Mouse (Mus musculus) retina, postnatal 7 days (tissue): ENCODE measurements around the gene Mat2a.

Source experiments
- DNase-seq: peaks from one replicate; pipeline ENCODE4 v3.0.0-alpha.2; 2012; ENCODE audit warnings: low read depth, low spot score

The Mat2a gene

DNA sequence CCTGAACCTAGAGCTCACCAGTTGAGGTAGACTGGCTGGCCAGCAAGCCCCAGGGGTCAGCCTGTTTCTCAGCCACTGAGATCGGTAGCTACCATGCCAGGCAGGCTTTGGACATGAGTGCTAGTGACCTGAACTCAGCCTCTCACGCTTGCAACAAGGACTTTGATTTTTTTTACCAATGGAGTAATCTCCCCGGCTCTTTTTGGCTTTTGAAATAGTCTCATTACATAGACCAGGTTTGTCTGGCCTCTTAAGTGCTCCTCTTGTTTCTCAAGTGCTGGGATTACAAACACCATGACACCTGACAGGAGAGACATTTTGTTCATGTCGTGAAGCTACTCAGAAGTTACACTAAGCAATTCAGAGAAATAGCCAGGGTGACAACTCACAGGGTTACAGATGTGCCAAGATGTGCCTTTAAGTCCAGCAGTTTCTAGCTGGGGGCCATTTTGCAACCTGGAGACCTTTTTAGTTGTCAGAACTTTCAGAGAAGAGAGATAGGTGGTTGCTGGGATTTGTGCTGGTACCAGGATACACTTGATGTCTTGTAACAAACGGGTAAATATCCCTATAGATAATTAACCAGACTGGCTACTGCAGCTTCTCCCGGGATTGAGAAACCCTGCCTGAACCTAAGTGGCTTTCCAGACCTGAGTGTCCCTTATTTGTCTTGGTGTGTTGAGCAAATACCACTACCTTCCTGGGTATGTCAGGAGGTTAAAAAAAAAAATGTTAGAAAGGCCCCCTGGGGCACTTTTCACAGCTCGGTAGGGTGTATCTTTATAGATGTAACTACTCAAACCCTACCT lies 23.2 kb downstream of the Mat2a start:
- no peak for DNase-seq

DNA sequence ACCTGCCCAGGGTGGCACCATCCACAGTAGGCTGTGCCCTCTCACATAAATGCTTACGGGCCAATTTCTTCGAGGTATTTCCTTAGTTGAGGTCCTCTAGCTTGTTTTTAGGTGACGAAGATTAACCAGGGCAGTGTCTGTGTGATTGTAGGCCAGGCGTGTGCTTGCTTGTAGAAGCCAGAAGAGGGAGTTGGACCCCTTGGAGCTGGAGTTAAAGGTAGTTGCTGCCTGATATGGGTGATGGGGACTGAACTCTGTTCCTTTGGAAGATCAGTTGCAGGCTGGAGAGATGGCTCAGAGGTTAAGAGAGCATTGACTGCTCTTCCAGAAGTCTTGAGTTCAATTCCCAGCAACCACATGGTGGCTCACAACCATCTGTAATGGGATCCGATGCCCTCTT lies 24.2 kb downstream of the Mat2a start:
- no peak for DNase-seq

DNA sequence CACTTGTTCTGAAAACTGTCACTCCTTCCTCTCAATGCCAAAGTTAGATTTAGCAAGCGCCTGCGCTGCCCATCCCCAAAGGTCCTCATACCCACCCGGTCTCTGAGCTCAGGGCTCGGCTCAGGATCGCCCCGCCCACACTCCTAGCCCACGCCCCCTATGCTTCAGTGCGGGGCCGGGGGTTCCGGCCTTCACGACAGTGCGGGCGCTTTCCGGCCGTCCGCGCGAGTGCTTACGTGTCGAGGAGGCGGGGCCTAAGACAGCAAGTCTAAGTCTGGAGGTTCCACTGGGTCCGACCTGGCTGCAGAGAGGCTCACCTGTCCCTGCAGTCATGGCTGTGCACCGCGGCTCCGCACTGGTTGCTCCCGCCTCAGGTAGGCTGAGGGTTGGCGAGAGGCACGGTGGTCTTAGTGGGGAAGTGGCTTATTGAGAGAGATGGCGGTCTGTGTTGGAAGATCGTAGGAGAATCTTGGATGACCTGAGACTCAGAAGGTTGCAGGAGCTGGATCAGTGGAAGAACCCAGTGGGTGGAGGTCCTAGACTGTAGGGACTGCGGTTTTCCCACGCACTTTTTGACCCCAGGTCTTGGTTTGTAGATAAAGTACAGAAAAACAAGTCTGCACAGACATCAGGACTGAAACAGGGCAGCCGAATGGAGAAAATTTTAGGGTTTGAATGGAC lies 25.1 kb downstream of the Mat2a start, which contains the start of gene Ggcx:
Gene Ggcx (plus strand): TSS at position 233 of the 681 bp plus-strand sequence.
- DNase-seq, result peak; percentile 89

DNA sequence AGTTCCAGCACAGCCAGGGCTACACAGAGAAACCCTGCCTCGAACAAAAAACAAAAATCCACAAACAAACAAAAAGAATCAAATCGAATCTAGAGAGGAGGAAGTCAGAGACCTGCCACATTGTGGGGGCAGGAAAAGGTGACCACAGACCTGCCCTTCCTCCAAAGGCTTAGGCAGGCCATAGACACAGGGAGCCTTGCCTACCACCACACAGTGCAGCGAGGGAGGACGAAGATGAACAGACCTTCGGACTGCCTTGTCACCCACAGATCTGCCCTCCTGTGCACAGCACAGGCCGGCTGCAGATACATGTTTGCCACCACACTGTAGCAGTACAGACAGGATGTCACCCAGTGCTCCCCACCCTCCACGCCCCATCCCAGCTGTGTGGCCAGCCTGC lies 28.8 kb downstream of the Mat2a start:
- DNase-seq, result no peak

DNA sequence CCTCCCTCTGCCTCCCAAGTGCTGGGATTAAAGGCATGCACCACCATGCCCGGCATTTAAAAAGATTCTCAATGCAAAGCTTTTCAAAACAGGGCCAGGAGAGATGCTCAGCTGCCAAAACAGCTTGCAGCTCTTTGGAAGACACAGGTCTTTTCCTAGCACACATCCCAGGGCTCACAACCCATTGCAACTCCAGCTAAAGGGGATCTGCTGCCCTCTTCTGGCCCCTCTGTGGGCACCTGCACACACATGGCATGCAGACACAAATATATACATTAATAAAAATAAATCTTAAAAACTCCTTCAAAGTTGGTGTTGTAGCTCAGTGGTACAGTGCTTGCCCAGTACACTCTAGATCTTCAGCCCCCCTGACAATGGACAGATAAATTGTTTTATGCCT lies 29.4 kb downstream of the Mat2a start:
- no peak for DNase-seq

DNA sequence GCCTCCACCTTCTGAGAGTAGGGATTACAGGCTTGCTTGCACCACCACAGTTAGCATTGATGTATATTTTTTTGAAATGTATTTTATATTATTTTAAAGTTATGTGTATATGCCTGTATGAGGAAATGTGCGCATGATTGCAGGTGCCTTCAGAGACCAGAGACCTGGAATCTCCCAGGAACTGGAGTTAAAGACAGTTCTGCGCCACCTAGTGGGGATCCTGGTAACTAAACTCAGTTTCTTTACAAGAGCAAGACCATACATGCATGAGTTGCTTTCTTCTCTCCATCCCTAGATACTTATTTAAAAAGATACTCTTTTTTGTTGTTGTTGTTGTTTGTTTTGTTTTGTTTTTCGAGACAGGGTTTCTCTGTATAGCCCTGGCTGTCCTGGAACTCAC lies 29.8 kb downstream of the Mat2a start:
- peak; percentile 54 for DNase-seq

DNA sequence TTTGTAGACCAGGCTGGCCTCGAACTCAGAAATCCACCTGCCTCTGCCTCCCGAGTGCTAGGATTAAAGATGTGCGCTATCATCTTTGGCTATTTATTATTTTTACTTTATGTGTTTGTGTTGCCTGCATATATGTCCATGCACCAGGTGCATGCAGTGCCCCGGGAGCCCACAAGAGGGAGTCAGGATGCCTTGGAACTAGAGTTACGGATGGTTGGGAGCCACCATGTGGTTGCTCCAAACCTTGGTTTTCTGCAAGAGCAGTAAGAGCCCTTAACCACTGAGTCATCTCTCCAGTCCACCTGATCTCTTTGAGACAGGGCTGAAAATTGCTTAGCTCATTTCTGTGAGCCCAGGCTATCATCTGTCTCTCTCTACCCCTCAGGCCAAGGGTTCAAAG lies 32.2 kb downstream of the Mat2a start:
- DNase-seq, result peak; percentile 79

DNA sequence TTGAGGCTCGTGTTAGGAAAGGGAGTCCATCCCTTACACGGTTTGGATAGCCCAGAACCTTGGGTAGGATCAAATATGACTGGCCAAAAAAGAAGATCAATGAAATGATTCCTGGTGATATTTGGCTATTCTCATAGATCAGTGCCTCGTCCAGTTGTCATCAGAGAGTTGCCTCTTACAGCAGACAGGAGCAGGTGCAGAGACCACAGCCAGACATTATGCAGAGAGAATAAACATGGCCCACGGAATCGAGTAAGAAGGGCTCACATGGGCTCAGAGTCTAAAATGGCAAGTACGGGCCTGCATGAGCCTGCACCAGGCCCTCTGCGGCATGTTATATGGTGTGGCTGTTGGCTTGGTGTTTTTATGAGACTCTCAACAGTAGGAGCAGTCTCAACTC lies 34.0 kb downstream of the Mat2a start:
- no peak for DNase-seq

DNA sequence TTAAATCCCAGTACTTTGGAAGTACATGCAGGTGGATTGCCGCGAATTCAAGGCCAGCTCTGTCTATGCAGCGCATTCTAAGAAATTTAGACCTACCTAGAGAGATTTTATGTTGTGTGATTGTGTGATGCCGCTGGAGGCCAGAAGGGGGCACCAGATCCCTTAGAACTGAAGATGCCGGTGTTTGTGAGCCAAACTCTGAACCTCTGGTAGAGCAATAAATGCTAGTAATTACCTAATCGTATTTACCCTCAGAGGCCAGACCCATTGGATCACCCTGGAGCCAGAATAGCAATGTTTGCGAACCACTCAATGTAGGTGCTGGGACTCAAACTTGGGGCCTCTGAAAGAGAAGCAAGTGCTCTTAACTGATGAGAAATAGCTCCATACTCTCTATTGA lies 37.5 kb downstream of the Mat2a start:
- peak; percentile 33 for DNase-seq

DNA sequence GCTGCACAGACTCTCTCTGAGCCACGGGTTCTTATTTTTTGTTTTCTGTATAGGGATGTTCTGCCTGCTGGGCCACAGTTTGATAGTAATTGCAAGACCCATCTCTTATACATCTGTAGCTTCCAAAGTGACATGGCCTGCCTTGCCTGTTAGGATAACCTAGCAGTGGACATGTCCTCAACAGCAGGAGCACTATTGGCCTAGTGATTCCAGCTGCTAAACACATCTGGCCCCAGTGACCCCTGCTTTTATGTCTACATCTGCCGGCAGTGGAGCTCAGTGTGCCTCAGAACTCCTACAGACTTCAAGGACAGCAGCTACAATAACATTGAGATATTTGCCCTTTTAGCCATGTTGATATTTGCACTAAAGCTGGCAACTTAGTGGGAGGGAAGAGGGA lies 39.4 kb downstream of the Mat2a start:
- no peak for DNase-seq

DNA sequence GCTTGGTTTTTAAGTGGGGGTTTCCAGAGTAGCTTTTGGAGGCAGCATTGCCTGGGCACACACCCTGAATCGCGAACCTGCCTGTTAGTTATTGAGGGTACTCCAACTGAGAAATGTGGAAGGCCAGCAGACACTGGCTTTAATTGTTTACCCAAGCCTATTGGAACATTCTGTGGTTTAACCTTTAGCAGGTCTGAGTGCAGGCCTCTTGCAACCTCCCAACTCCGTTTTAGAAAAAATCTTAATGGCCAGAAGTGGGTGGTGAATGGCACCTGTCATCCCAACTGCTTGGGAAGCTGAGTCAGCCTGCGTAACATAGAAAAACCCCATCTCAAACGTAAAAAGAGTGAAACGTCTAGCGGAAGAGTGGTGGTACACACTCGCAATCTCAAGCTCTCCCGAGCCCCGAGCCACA lies 42.5 kb downstream of the Mat2a start:
- DNase-seq, result no peak

DNA sequence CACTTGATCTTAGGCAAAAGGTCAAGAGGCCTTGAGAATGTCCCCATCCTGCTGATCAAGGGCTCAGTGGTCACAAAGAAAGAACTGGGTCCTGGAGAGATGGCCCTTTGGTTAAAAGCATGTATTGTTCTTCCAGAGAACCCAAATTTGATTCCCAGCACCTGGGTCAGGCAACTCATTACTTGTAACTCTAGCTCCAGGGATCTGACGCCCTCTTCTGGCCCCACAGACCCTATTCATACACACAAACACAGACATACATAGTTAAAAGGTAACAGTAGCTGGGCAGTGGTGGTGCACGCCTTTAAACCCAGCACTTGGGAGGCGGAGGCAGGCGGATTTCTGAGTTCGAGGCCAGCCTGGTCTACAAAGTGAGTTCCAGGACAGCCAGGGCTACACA lies 47.0 kb downstream of the Mat2a start:
- no peak for DNase-seq

DNA sequence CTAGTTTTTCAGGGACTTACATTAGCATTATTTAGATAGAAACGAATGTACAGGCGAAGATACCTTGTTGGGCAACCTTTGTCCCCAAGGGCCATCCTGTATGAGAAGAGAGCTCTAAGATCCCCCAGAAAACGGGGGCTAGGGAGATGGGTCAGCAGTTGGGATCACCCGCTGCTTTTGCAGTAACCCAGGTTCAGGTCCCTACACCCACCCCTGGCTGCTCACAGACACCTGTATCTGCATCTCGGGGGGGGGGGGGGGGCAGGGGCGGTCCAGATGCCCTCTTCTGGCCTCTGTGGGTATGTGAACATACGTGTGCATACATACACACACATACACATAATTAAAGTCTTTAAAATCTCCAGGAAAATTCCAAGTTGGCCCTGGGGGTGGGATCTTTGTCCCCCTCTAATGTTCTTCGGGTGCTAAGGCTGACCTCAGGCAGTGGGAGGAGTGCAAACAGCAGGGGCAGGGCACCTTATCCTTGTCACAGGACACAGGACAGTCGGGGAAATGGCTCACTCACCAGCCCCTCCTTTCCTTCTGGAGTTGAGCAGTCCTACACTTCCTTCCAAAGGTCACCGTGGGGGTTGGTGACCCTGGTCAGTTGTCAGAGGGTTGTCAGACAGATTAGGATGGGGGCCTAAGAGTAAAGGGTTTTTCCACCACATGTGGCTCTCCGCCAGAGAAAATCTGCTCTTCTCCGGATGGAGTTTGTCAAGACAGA lies 48.4 kb downstream of the Mat2a start:
- no peak for DNase-seq

DNA sequence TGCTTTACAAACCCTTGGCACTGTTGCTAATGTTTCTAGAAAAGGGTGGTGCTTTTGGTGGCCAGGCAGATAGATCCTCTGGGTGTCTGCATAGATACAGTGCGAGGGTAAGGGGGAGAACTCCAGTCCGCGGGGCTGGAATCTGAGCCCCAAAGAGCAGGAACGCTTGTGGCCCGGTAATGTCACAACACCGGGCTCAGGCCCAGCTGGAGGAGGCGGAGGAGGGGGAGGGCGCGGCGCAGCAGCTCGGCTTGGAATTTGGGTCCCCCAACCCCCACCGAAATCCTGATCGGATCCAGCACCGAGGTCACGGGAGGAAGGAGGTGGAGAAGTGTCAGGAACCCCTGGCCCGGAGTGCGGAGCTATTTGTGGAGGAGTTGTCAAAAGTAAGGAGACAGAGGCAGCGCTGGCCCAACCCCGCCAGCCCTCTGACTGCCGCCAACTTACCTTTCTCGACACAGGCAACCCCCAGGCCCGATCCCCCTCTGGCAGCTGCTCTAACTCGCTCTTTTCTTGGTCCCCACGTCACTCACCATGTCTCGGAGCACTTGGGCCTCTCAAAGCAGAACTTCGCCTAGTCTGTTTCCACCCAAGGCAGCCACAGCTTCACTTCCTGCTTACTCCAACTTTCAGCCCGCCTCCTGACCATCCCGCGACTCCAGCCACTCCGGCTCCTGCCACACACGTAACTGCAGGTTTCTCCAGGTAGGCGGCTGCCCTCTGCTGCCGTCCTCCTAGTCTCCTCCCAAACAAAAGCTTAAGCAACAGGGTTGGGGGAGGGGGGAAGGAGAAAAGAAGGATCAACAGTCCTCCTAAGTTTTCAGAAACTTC lies 49.2 kb downstream of the Mat2a start, which contains the start of gene Vamp8:
Gene Vamp8 (minus strand): TSS at position 763 of the 831 bp plus-strand sequence.
- no peak for DNase-seq

DNA sequence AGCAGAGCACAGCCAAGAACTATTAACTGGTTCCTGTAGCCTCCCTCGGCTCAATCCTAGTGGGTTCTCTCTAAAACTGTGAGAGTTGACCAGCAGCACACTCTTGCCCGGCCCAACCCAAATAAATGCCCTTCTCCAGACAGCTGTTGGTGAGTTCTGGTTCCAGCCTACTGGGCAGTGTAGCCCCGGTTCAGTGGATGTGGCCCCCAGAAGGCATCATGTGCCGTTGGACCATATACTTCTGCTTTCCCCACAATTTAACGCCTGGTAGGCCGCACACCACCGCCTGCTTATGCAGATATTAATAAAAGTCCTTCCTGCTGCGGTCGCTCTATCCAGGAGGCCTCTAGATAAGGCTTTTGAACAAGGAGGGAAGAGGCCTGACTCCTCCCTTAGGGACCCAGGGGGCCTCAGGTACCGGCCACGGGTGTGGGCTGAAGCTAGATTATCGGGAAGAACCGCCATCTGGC lies 49.9 kb downstream of the Mat2a start:
- no peak for DNase-seq

DNA sequence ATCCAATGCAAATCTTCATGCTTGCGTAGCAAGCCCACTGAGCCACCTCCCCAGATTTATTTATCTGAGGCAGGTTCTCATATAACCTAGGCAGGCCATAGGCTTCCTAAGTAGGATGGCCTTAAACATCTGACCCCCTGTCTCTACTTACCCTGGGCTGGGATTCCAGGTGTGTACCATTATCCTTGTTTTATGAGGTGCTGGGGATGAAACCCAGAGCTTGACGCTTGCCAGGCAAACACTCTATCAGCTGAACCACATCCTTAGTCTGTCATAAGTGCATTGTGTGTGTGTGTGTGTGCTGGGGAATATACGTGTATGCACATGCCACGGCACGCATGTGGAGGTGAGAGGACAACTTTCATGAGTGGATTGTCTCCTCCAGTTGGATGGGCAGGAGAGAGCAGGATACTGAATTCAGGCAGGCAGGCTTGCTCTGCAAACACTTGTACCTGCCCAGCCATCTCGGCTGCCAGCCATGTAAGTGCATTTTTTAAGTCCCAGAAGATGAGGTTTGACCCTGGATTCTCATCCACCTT lies 50.5 kb downstream of the Mat2a start:
- DNase-seq, result no peak

DNA sequence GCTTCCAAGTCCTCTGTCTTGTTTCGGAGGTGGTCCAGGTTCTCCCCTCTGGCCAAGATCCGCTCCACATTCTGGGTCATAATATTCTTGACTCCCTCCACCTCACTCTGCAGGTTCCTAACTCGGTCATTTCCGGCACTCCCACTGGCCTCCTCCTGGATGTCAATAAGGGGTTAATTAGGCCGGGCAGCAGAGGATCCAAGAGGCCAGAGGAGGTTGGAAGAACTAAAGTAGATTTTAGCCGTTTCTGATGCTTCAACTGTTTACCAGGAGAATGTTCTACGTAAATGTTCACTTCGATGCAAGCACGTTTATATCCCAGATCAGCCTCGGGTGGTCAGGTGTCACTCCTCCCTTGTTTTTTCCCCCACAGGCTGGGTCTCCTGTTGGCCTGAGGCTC lies 51.1 kb downstream of the Mat2a start:
- DNase-seq, result no peak

DNA sequence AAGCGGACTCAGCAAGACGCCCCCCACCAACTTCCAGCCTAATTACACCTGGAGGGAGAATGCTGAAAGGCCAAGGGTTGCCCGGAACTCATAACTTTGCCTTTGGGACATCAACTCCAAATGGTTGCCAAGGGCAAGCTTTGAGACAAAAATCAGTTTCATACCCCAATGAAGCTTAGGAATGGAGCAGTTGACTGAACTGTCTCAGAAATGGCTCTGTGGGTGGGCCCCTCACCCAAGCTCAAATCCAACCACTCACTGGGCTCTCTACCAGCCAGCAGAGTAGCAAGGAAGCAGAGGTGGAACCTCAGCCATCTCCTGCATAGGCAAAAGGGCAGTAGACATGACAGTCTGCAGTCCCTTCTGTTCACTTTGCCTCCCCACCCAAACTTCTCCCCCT lies 51.5 kb downstream of the Mat2a start:
- DNase-seq, result no peak

DNA sequence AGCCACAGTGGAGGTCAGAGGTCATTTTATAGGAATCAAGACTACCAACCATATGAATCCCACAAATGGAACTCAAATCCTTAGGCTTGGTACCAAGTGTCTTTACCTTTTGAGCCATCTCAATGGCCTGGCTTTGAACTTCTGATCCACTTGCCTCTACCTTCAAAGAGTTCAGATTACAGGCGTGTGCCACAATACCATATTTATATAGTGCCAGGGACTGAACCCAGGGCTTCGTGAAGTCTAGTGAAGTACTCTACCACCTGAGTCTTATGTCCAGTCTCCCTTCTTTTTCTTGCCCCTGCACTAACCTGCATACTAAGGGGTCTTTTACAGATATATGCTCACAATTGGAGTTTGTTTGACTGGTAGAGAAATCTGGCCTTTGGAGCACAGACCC lies 52.8 kb downstream of the Mat2a start:
- DNase-seq, result no peak

DNA sequence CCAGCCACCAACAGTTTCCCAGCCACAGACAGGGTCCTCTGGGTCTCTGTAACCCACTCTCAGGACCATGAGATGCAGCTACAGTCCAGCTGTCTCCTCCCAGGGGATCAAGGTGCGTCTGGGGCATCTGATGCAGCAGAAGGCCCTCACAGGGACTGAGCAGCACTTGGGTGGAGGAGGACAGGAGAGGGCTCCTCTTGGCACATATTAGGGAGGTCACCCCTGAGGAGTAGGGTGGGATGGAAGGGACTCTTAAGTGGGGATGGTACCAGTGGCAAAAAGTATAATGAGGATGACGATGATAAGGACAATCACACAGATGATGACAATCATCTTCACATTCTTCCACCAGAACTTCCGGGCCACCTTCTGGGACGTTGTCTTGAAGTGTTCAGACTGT lies 54.1 kb downstream of the Mat2a start:
- DNase-seq, result no peak

DNA sequence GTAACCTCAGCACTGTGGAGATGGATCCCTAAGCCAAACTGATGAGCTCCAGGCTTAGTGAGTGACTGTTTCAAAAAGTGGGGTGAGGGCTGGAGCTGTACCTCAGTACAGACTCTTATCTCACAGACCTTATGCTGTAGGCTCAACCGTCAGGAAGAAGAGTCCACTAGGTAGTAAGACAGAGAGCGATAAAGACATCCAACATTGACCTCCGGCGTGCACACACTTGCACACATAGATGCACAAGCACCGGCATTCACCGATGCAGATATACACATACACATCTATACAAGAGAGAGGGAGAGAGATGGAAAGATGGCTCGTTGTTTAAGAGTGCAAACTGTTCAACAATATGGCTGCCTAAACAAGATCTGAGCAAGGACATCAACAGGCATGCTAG lies 55.4 kb downstream of the Mat2a start:
- no peak for DNase-seq
